Mouse (Mus musculus) myocyte (in vitro differentiated cells): ENCODE data around the gene Grin2c.
A peak's percentile ranks its signal among the peaks of the same experiment; 100 is the strongest.

Experiments
- CEBPB ChIP-seq: IDR thresholded peaks from 2 replicates; pipeline ENCODE4 v1.6.1; 2011; ENCODE audit warnings: mild to moderate bottlenecking, moderate library complexity; ENCODE audit not compliant: poor library complexity, insufficient read depth, severe bottlenecking
- E2F4 ChIP-seq: IDR thresholded peaks from one replicate; pipeline ENCODE4 v1.6.1; 2011; ENCODE audit warnings: mild to moderate bottlenecking, control low read depth, moderate library complexity; ENCODE audit not compliant: insufficient read depth
- MAX ChIP-seq: IDR thresholded peaks from one replicate; pipeline ENCODE4 v1.6.1; 2011; ENCODE audit warnings: low read depth, mild to moderate bottlenecking, control low read depth
- POLR2A ChIP-seq: IDR thresholded peaks from one replicate; pipeline ENCODE4 v1.6.1; 2011; ENCODE audit warnings: low read depth, mild to moderate bottlenecking, control low read depth, moderate library complexity; ENCODE audit not compliant: insufficient read length
- POLR2AphosphoS2 ChIP-seq: IDR thresholded peaks from one replicate; pipeline ENCODE4 v1.6.1; 2011; ENCODE audit warnings: low read depth, control low read depth; ENCODE audit not compliant: insufficient read length
- REST ChIP-seq: IDR thresholded peaks from one replicate; pipeline ENCODE4 v1.6.1; 2011; ENCODE audit warnings: mild to moderate bottlenecking, control low read depth, moderate library complexity; ENCODE audit not compliant: insufficient read depth, insufficient read length
- SRF ChIP-seq: IDR thresholded peaks from one replicate; pipeline ENCODE4 v1.6.1; 2011; ENCODE audit warnings: low read depth; ENCODE audit not compliant: control insufficient read depth, insufficient read length
- TCF12 ChIP-seq: IDR thresholded peaks from one replicate; pipeline ENCODE4 v1.6.1; 2011; ENCODE audit warnings: mild to moderate bottlenecking, control low read depth; ENCODE audit not compliant: poor library complexity, insufficient read depth, severe bottlenecking
- TCF3 ChIP-seq: IDR thresholded peaks from one replicate; pipeline ENCODE4 v1.6.1; 2011; ENCODE audit warnings: low read depth, control low read depth; ENCODE audit not compliant: insufficient read length
- USF1 ChIP-seq: IDR thresholded peaks from one replicate; pipeline ENCODE4 v1.6.1; 2011; ENCODE audit warnings: low read depth, mild to moderate bottlenecking, control low read depth, moderate library complexity

GRCm38 (mm10) chr11:115303167-115303566 lies 36.1 kb upstream of the Grin2c start:
- no peak for TF ChIP-seq POLR2A
- TF ChIP-seq USF1, result no peak
- no peak for TF ChIP-seq SRF
- no peak for TF ChIP-seq E2F4
- TF ChIP-seq MAX, result no peak
- peak; percentile 11; the same call in 1 of the 2 replicates for TF ChIP-seq CEBPB
- TF ChIP-seq TCF12, result no peak
- TF ChIP-seq REST, result no peak
- TF ChIP-seq POLR2AphosphoS2, result no peak
- TF ChIP-seq TCF3, result no peak
